Mouse (Mus musculus): ENCODE results near the gene Mapkapk2.

The Mapkapk2 gene

GRCm38 (mm10) chr1:131019492-131020098, 78.0 kb downstream of the Mapkapk2 start, which contains the start of gene Il10:
Il10 (plus strand) TSS chr1:131019845.
- no peak for DNase-seq (ENCODE audit: low spot score)

- no peak for DNase-seq (ENCODE audit: low spot score)
Measured at GRCm38 (mm10) chr1:131015879-131016278, 81.7 kb downstream of the Mapkapk2 start.

- DNase-seq (ENCODE audit: low spot score): no peak
Measured at GRCm38 (mm10) chr1:131015281-131015680, 82.3 kb downstream of the Mapkapk2 start.

- no peak for DNase-seq (ENCODE audit: low spot score)
Measured at GRCm38 (mm10) chr1:131013926-131014325, 83.7 kb downstream of the Mapkapk2 start.

- no peak for DNase-seq (ENCODE audit: low spot score)
Measured at GRCm38 (mm10) chr1:131012494-131012893, 85.1 kb downstream of the Mapkapk2 start.

- DNase-seq (ENCODE audit: low spot score): no peak
Measured at GRCm38 (mm10) chr1:131010201-131011153, 87.1 kb downstream of the Mapkapk2 start.

GRCm38 (mm10) chr1:131006069-131006468, 91.6 kb downstream of the Mapkapk2 start:
- DNase-seq (ENCODE audit: low spot score): no peak
